Mouse (Mus musculus) heart, postnatal 25 days (tissue): ENCODE results near the gene Pvr. TPM values are rescaled to one million over a fixed set of nuclear protein-coding genes. Genes with fewer than 3 reads are reported as not detected.

Source experiments
- DNase-seq: peaks from one replicate; pipeline ENCODE4 v3.0.0; 2022; ENCODE audit warnings: low spot score
- intact Hi-C: fragments of 180-260 bp; cut with DNase I; formaldehyde crosslinking; loops from one replicate; pipeline ENCODE4 v1.15.1; 2025
- total RNA-seq, 2 experiments: library from RNA; stranded (reverse); gene quantifications; 2 replicates each; pipeline ENCODE4 v1.2.3; 2021

Pvr gene
- total RNA-seq = 10 to 100 TPM; 19.3 to 20.1 TPM

- DNase-seq = peak; percentile 77
- intact Hi-C loops = loop anchor here (2.0 kb wide), 1 partner anchor 20 kb away; no protein-coding TSS in a partner anchor
These were observed at the start of gene Pvr for GRCm38 (mm10) chr7:19920506-19921261. Gene Pvr (minus strand): TSS chr7:19921160.

GRCm38 (mm10) chr7:19970196-19970595, 49.2 kb upstream of the Pvr start:
- intact Hi-C loops = no loop called here
- DNase-seq = no peak

GRCm38 (mm10) chr7:19969541-19970090, 48.7 kb upstream of the Pvr start:
- DNase-seq = no peak
- intact Hi-C loops = no loop called here

- intact Hi-C loops = no loop called here
These were observed 48.1 kb upstream of the Pvr start for GRCm38 (mm10) chr7:19969106-19969505.

GRCm38 (mm10) chr7:19964985-19965579, 44.1 kb upstream of the Pvr start, which contains the start of gene Ceacam20:
Gene Ceacam20 (plus strand): TSS chr7:19965412.
- intact Hi-C loops = no loop called here
- DNase-seq = no peak

More at GRCm38 (mm10) chr7:19969106-19969505, 48.1 kb upstream of the Pvr start:
- no peak for DNase-seq

GRCm38 (mm10) chr7:19962423-19962822, 41.5 kb upstream of the Pvr start:
- DNase-seq = no peak

GRCm38 (mm10) chr7:19956341-19956781, 35.4 kb upstream of the Pvr start:
- peak; percentile 49 for DNase-seq
- intact Hi-C loops = loop anchor here (1.0 to 10.0 kb wide), 2 partner anchors 46 to 152 kb away; no protein-coding TSS in a partner anchor

More at GRCm38 (mm10) chr7:19962423-19962822, 41.5 kb upstream of the Pvr start:
- intact Hi-C loops = no loop called here

- intact Hi-C loops = loop anchor here (1.0 to 10.0 kb wide), 2 partner anchors 46 to 151 kb away; no protein-coding TSS in a partner anchor
- DNase-seq = no peak
These were observed 34.9 kb upstream of the Pvr start for GRCm38 (mm10) chr7:19955861-19956260.

GRCm38 (mm10) chr7:19953054-19953453, 32.1 kb upstream of the Pvr start:
- no peak for DNase-seq
- intact Hi-C loops = loop anchor here (10.0 kb wide), 1 partner anchor 148 kb away; no protein-coding TSS in a partner anchor

GRCm38 (mm10) chr7:19952320-19952986, 31.5 kb upstream of the Pvr start:
- DNase-seq = no peak
- intact Hi-C loops = loop anchor here (10.0 kb wide), 1 partner anchor 148 kb away; no protein-coding TSS in a partner anchor

GRCm38 (mm10) chr7:19950589-19950988, 29.6 kb upstream of the Pvr start, which contains the start of gene Igsf23:
Gene Igsf23 (minus strand): TSS chr7:19950756.
- no peak for DNase-seq
- intact Hi-C loops = loop anchor here (10.0 kb wide), 1 partner anchor 146 kb away; no protein-coding TSS in a partner anchor

GRCm38 (mm10) chr7:19949996-19950395, 29.0 kb upstream of the Pvr start:
- intact Hi-C loops = loop anchor here (10.0 kb wide), 1 partner anchor 145 kb away; no protein-coding TSS in a partner anchor
- no peak for DNase-seq

- intact Hi-C loops = no loop called here
- no peak for DNase-seq
These were observed 28.0 kb upstream of the Pvr start for GRCm38 (mm10) chr7:19948956-19949355.

- intact Hi-C loops = no loop called here
- no peak for DNase-seq
These were observed 25.0 kb upstream of the Pvr start for GRCm38 (mm10) chr7:19945821-19946515.

GRCm38 (mm10) chr7:19945201-19945600, 24.2 kb upstream of the Pvr start:
- no peak for DNase-seq
- intact Hi-C loops = no loop called here

GRCm38 (mm10) chr7:19944709-19945108, 23.7 kb upstream of the Pvr start:
- no peak for DNase-seq
- intact Hi-C loops = no loop called here

- DNase-seq = peak; percentile 30
- intact Hi-C loops = loop anchor here (2.0 kb wide), 1 partner anchor 19 kb away; the partner anchor contains the start of gene Pvr
These were observed 19.3 kb upstream of the Pvr start for GRCm38 (mm10) chr7:19940256-19940655.

GRCm38 (mm10) chr7:19939555-19940235, 18.7 kb upstream of the Pvr start:
- intact Hi-C loops = loop anchor here (2.0 kb wide), 1 partner anchor 19 kb away; the partner anchor contains the start of gene Pvr
- peak; percentile 86 for DNase-seq
